Mouse (Mus musculus): Measurements from ENCODE around the gene Echdc1. TPM values are rescaled to one million over a fixed set of nuclear protein-coding genes. Genes with fewer than 3 reads are reported as not detected.
A peak's percentile ranks its signal among the peaks of the same experiment; 100 is the strongest.
"Not testable (repeated sequence)": the region's sequence is repeated elsewhere in the genome, so short reads cannot be mapped to it uniquely, and the experiment has no call there.

The Echdc1 gene
- 10 to 100 TPM; 31.2 to 32.6 TPM for total RNA-seq (2021)
- long read RNA-seq, transcript Echdc1-202 (6 exons, 1,845 nt) = minor isoform, 9 of 43 reads
- long read RNA-seq, transcript Echdc1-201 (6 exons, 3,856 nt) = major isoform, 23 of 43 reads
- long read RNA-seq, partial matches to known transcripts = 0 of 43 reads
- long read RNA-seq, other reads (novel, unspliced or antisense) = 10 of 43 reads

- DNase-seq (ENCODE audit: low spot score in 2 of 2) = peak; percentile 77 to 88
Observed at GRCm38 (mm10) chr10:29313064-29313638, at the start of gene Echdc1. Gene Echdc1 (plus strand): TSS chr10:29313166.

GRCm38 (mm10) chr10:29281736-29282135 is 31.2 kb upstream of the Echdc1 start:
- DNase-seq (ENCODE audit: low spot score in 2 of 2) = no peak

- no peak for DNase-seq (ENCODE audit: low spot score in 2 of 2)
Observed at GRCm38 (mm10) chr10:29285757-29286156, 27.2 kb upstream of the Echdc1 start.

- no peak for DNase-seq (ENCODE audit: low spot score in 2 of 2)
Observed at GRCm38 (mm10) chr10:29302230-29302629, 10.7 kb upstream of the Echdc1 start.

- no peak for DNase-seq (ENCODE audit: low spot score in 2 of 2)
Observed at GRCm38 (mm10) chr10:29311480-29312219, 1.3 kb upstream of the Echdc1 start.

GRCm38 (mm10) chr10:29313905-29314304 is 939 bp downstream of the Echdc1 start:
- no peak for DNase-seq (ENCODE audit: low spot score in 2 of 2)

GRCm38 (mm10) chr10:29324817-29325216 is 11.9 kb downstream of the Echdc1 start:
- no peak for DNase-seq (ENCODE audit: low spot score in 2 of 2)

GRCm38 (mm10) chr10:29333836-29334235 is 20.9 kb downstream of the Echdc1 start:
- no peak for DNase-seq (ENCODE audit: low spot score in 2 of 2)

GRCm38 (mm10) chr10:29338355-29339056 is 25.5 kb downstream of the Echdc1 start:
- peak; percentile 74 to 76 for DNase-seq (ENCODE audit: low spot score in 2 of 2)

GRCm38 (mm10) chr10:29344232-29344631 is 31.3 kb downstream of the Echdc1 start:
- no peak for DNase-seq (ENCODE audit: low spot score in 2 of 2)

GRCm38 (mm10) chr10:29346638-29347037 is 33.7 kb downstream of the Echdc1 start:
- no peak for DNase-seq (ENCODE audit: low spot score in 2 of 2)

GRCm38 (mm10) chr10:29351420-29351819 is 38.5 kb downstream of the Echdc1 start:
- DNase-seq (ENCODE audit: low spot score in 2 of 2) = no peak

GRCm38 (mm10) chr10:29352575-29352974 is 39.6 kb downstream of the Echdc1 start:
- DNase-seq (ENCODE audit: low spot score in 2 of 2) = no peak

GRCm38 (mm10) chr10:29354183-29354582 is 41.2 kb downstream of the Echdc1 start:
- no peak for DNase-seq (ENCODE audit: low spot score in 2 of 2)

GRCm38 (mm10) chr10:29361095-29361463 is 48.1 kb downstream of the Echdc1 start:
- DNase-seq (ENCODE audit: low spot score in 2 of 2) = no peak

- DNase-seq (ENCODE audit: low spot score in 2 of 2) = peak; percentile 85 to 93
Observed at GRCm38 (mm10) chr10:29361464-29362196, 48.7 kb downstream of the Echdc1 start.

- DNase-seq (ENCODE audit: low spot score in 2 of 2) = no peak
Observed at GRCm38 (mm10) chr10:29362197-29362900, 49.4 kb downstream of the Echdc1 start, which contains the start of gene Rnf146. Gene Rnf146 (minus strand): TSS chr10:29362442.

- DNase-seq (ENCODE audit: low spot score in 2 of 2) = peak; percentile 20 to 30
Observed at GRCm38 (mm10) chr10:29374065-29374464, 61.1 kb downstream of the Echdc1 start.

GRCm38 (mm10) chr10:29381558-29381957 is 68.6 kb downstream of the Echdc1 start:
- no peak for DNase-seq (ENCODE audit: low spot score in 2 of 2)

- not testable (repeated sequence) for DNase-seq (ENCODE audit: low spot score in 2 of 2)
Observed at GRCm38 (mm10) chr10:29394890-29395289, 81.9 kb downstream of the Echdc1 start.

Measured in layer of hippocampus, postnatal 10 days (tissue).